26 mouse cellular contexts compared by ENCODE assay signal in genomic region chr10:75570981-75571657, GRCm38 (mm10). TPM values are rescaled to one million over a fixed set of nuclear protein-coding genes. Genes with fewer than 3 reads are reported as not detected.
DNase-seq lines count a peak whose midpoint lies in the region; ATAC-seq lines count a peak whose summit lies in the region.
"Had no signal": no experiment of that assay in that cellular context is flagged by ENCODE, and none has a peak within 500 bp of the region (broad histone marks: within the 10 kb centered on the region; RNA-seq: fewer than 3 reads in every experiment).

No protein-coding gene starts in this region.

- WGBS in embryonic facial prominence, embryonic 10.5 days: 22% methylated on average over 10 of the region's 10 CpGs
- WGBS in intestine, embryonic 16.5 days: 34% methylated on average over 10 of the region's 10 CpGs

- peak overlapping the region; percentile 48 for H3K27ac ChIP-seq in embryonic facial prominence, embryonic 10.5 days (replicated peaks)
- no peak overlapping the region for H3K27ac ChIP-seq in intestine, embryonic 16.5 days (ENCODE audit: low read length)
- H3K27ac ChIP-seq: embryonic facial prominence, embryonic 15.5 days; hindbrain, embryonic 13.5 days; midbrain, embryonic 13.5 days had no signal

- no peak overlapping the region for H3K4me2 ChIP-seq in intestine, embryonic 16.5 days (ENCODE audit: low read depth, low read length)
- H3K4me2 ChIP-seq: embryonic facial prominence, embryonic 15.5 days; heart, embryonic 12.5 days; hindbrain, embryonic 13.5 days; midbrain, embryonic 13.5 days had no signal

- H3K4me1 ChIP-seq in embryonic facial prominence, embryonic 10.5 days: peaks cover 36% of the 10 kb centered on the region
- H3K4me1 ChIP-seq in intestine, embryonic 16.5 days (ENCODE audit: control insufficient read depth, insufficient read depth, low read length): peaks cover 14% of the 10 kb centered on the region; the same call in 1 of the 2 replicates
- H3K4me1 ChIP-seq: hindbrain, embryonic 13.5 days; midbrain, embryonic 13.5 days had no signal

- peak; percentile 7; the same call in 1 of the 2 replicates for ATAC-seq in intestine, embryonic 16.5 days
- no peak for ATAC-seq in megakaryocyte-erythroid progenitor cell, adult 5-6 weeks (replicated peaks; ENCODE audit: low FRiP score, low TSS enrichment, poor library complexity, severe bottlenecking)
- ATAC-seq: activated CD4-positive, CD25-positive, alpha-beta regulatory T cell, adult 4 months; forebrain, embryonic 16.5 days; midbrain, embryonic 13.5 days had no signal

- no peak for DNase-seq in embryonic facial prominence, embryonic 10.5 days (ENCODE audit: low spot score)
- peak; percentile 92 for DNase-seq in kidney, adult 9 months
- DNase-seq in kidney, postnatal 14 days: peak; percentile 84
- no peak for DNase-seq in lung, postnatal 25 days (ENCODE audit: low spot score)
- no peak for DNase-seq in adrenal gland, adult (ENCODE audit: inconsistent age in 2 of 2, low spot score in 1 of 2)
- DNase-seq in layer of hippocampus, postnatal 14 days (ENCODE audit: low spot score in 2 of 2): no peak
- DNase-seq: adrenal gland, postnatal 10 days; cerebellum, adult 2 months; cerebellum, postnatal 25 days; gastrocnemius, postnatal 10 days; heart, adult 18-20 months; heart, postnatal 10 days; left cerebral cortex, postnatal 4 days; liver; right cerebral cortex, postnatal 25 days; spleen, adult 18-20 months; thymus, postnatal 14 days had no signal

- H3K9me3 ChIP-seq in embryonic facial prominence, embryonic 10.5 days: no peaks in the 10 kb centered on the region
- no peaks in the 10 kb centered on the region for H3K9me3 ChIP-seq in intestine, embryonic 16.5 days (ENCODE audit: control insufficient read depth, low read length)
- H3K9me3 ChIP-seq: embryonic facial prominence, embryonic 15.5 days; heart, embryonic 12.5 days; hindbrain, embryonic 13.5 days; midbrain, embryonic 13.5 days had no signal

- H3K9ac ChIP-seq in intestine, embryonic 16.5 days (ENCODE audit: low read depth, low read length): 0 out of 2 replicates have a peak overlapping the region, but pooled peaks have one; percentile 19
- H3K9ac ChIP-seq: embryonic facial prominence, embryonic 15.5 days; heart, embryonic 12.5 days; hindbrain, embryonic 13.5 days; midbrain, embryonic 13.5 days had no signal

- H3K36me3 ChIP-seq in embryonic facial prominence, embryonic 10.5 days (replicated peaks): no peaks in the 10 kb centered on the region
- no peaks in the 10 kb centered on the region for H3K36me3 ChIP-seq in intestine, embryonic 16.5 days (ENCODE audit: control insufficient read depth, insufficient read depth, low read length)
- H3K36me3 ChIP-seq: embryonic facial prominence, embryonic 15.5 days; heart, embryonic 12.5 days; hindbrain, embryonic 13.5 days; midbrain, embryonic 13.5 days had no signal

- no peak overlapping the region for H3K4me3 ChIP-seq in embryonic facial prominence, embryonic 10.5 days
- no peak overlapping the region for H3K4me3 ChIP-seq in intestine, embryonic 16.5 days (ENCODE audit: low read length)
- H3K4me3 ChIP-seq: embryonic facial prominence, embryonic 15.5 days; heart, embryonic 12.5 days; hindbrain, embryonic 13.5 days; midbrain, embryonic 13.5 days had no signal

- peaks cover 20% of the 10 kb centered on the region for H3K27me3 ChIP-seq in embryonic facial prominence, embryonic 10.5 days (replicated peaks; ENCODE audit: low read depth, poor library complexity, severe bottlenecking)
- H3K27me3 ChIP-seq in intestine, embryonic 16.5 days (replicated peaks; ENCODE audit: control insufficient read depth, insufficient read depth, low read length): no peaks in the 10 kb centered on the region
- H3K27me3 ChIP-seq: embryonic facial prominence, embryonic 15.5 days had no signal

RNA-seq across cellular contexts. Expression of gene Ggt1, which starts 9.7 kb away (rescaled TPM):
- polyA plus RNA-seq in embryonic facial prominence, embryonic 10.5 days (2016; fragmentation: Nextera tagmentation; extraction: Ambion mirVana): 1.5 and 2.3 TPM in 2 replicates
- polyA plus RNA-seq in intestine, embryonic 16.5 days (2015; fragmentation: Nextera tagmentation; extraction: Ambion mirVana): 115 and 144 TPM in 2 replicates
- 3.3 TPM in 1 of 2 replicates, not detected in the other for total RNA-seq in megakaryocyte-erythroid progenitor cell, adult 5-6 weeks (2014; fragmentation: Nextera tagmentation)
- total RNA-seq in megakaryocyte-erythroid progenitor cell, adult 5-6 weeks (2017): not detected in 2 replicates
- total RNA-seq in layer of hippocampus, postnatal 14 days (2021): 1 to 10 TPM; 2.0 to 2.8 TPM
- total RNA-seq: heart, postnatal 10 days had no signal

RNA-seq across cellular contexts. Expression of gene Lrrc75b, which starts 11.0 kb away (rescaled TPM):
- 1.6 and 2.3 TPM in 2 replicates for polyA plus RNA-seq in embryonic facial prominence, embryonic 10.5 days (2016; fragmentation: Nextera tagmentation; extraction: Ambion mirVana)
- polyA plus RNA-seq in intestine, embryonic 16.5 days (2015; fragmentation: Nextera tagmentation; extraction: Ambion mirVana): 1.9 and 2.7 TPM in 2 replicates
- 0.07 TPM in 1 of 2 replicates, not detected in the other for total RNA-seq in megakaryocyte-erythroid progenitor cell, adult 5-6 weeks (2014; fragmentation: Nextera tagmentation)
- total RNA-seq in megakaryocyte-erythroid progenitor cell, adult 5-6 weeks (2017): not detected in 2 replicates
- total RNA-seq in layer of hippocampus, postnatal 14 days (2021): 10 to 100 TPM; 12.9 to 15.2 TPM

RNA-seq across cellular contexts. Expression of gene Ggt5, which starts 18.0 kb away (rescaled TPM):
- 0.75 and 0.77 TPM in 2 replicates for polyA plus RNA-seq in embryonic facial prominence, embryonic 10.5 days (2016; fragmentation: Nextera tagmentation; extraction: Ambion mirVana)
- polyA plus RNA-seq in intestine, embryonic 16.5 days (2015; fragmentation: Nextera tagmentation; extraction: Ambion mirVana): 8.6 and 8.8 TPM in 2 replicates
- total RNA-seq in megakaryocyte-erythroid progenitor cell, adult 5-6 weeks (2014; fragmentation: Nextera tagmentation): 0.52 and 0.67 TPM in 2 replicates
- total RNA-seq in megakaryocyte-erythroid progenitor cell, adult 5-6 weeks (2017): 0.70 and 2.7 TPM in 2 replicates
- total RNA-seq in layer of hippocampus, postnatal 14 days (2021): 1 to 10 TPM; 2.9 to 4.0 TPM
- polyA plus RNA-seq: C2C12 had no signal

RNA-seq across cellular contexts. Expression of gene Gucd1, which starts 53.3 kb away (rescaled TPM):
- 30.0 and 31.9 TPM in 2 replicates for polyA plus RNA-seq in embryonic facial prominence, embryonic 10.5 days (2016; fragmentation: Nextera tagmentation; extraction: Ambion mirVana)
- 55.5 and 63.0 TPM in 2 replicates for polyA plus RNA-seq in intestine, embryonic 16.5 days (2015; fragmentation: Nextera tagmentation; extraction: Ambion mirVana)
- total RNA-seq in megakaryocyte-erythroid progenitor cell, adult 5-6 weeks (2014; fragmentation: Nextera tagmentation): 13.9 and 18.9 TPM in 2 replicates
- 14.8 and 19.3 TPM in 2 replicates for total RNA-seq in megakaryocyte-erythroid progenitor cell, adult 5-6 weeks (2017)
- 10 to 100 TPM; 21.3 to 22.4 TPM for total RNA-seq in layer of hippocampus, postnatal 14 days (2021)

RNA-seq across cellular contexts. Expression of gene Snrpd3, which starts 53.8 kb away (rescaled TPM):
- polyA plus RNA-seq in embryonic facial prominence, embryonic 10.5 days (2016; fragmentation: Nextera tagmentation; extraction: Ambion mirVana): 297 and 303 TPM in 2 replicates
- polyA plus RNA-seq in intestine, embryonic 16.5 days (2015; fragmentation: Nextera tagmentation; extraction: Ambion mirVana): 136 and 144 TPM in 2 replicates
- 113 and 163 TPM in 2 replicates for total RNA-seq in megakaryocyte-erythroid progenitor cell, adult 5-6 weeks (2014; fragmentation: Nextera tagmentation)
- total RNA-seq in megakaryocyte-erythroid progenitor cell, adult 5-6 weeks (2017): 74.2 and 142 TPM in 2 replicates
- 10 to 100 TPM; 71.1 to 77.5 TPM for total RNA-seq in layer of hippocampus, postnatal 14 days (2021)

Comparison
In these comparisons a context has a peak if more than half of its experiments do, and no peak if none do; other contexts are left out.
1. DNase-seq: peak in kidney, adult 9 months (single experiment) and kidney, postnatal 14 days (single experiment); none in embryonic facial prominence, embryonic 10.5 days (single experiment), lung, postnatal 25 days (single experiment), adrenal gland, adult (0 of 2) and layer of hippocampus, postnatal 14 days (0 of 2).
2. RNA of gene Lrrc75b, which starts 11.0 kb away (total RNA-seq): 12.9 to 15.2 TPM in layer of hippocampus, postnatal 14 days; 0.07 TPM in megakaryocyte-erythroid progenitor cell, adult 5-6 weeks; every median in the first group is over 10 times any median in the second.